Mouse (Mus musculus) layer of hippocampus, adult 8-10 months (tissue): ENCODE measurements around the gene Tnfaip2. TPM values are rescaled to one million over a fixed set of nuclear protein-coding genes. Genes with fewer than 3 reads are reported as not detected.
A peak's percentile ranks its signal among the peaks of the same experiment; 100 is the strongest.

Experiments used
- DNase-seq, 2 experiments: peaks; one replicate each; pipeline ENCODE4 v3.0.0; 2022; ENCODE audit warnings: low spot score in 2 of 2
- total RNA-seq, 4 experiments: library from RNA; stranded (reverse); gene quantifications; 2 replicates each; pipeline ENCODE4 v1.2.4; 2022

Tnfaip2 gene
- total RNA-seq, 4 experiments from 2014 or later = 0.85 to 1.8 (median 1.4) TPM

- DNase-seq = no peak
Measured at GRCm38 (mm10) chr12:111471721-111472120, 29.5 kb downstream of the Tnfaip2 start.

GRCm38 (mm10) chr12:111472886-111473285 lies 30.6 kb downstream of the Tnfaip2 start:
- DNase-seq = no peak

GRCm38 (mm10) chr12:111474384-111474783 lies 32.1 kb downstream of the Tnfaip2 start:
- no peak for DNase-seq

- DNase-seq = peak; percentile 42 to 52
Measured at GRCm38 (mm10) chr12:111474893-111475643, 32.8 kb downstream of the Tnfaip2 start.

GRCm38 (mm10) chr12:111478924-111479323 lies 36.7 kb downstream of the Tnfaip2 start:
- no peak for DNase-seq

GRCm38 (mm10) chr12:111479917-111480316 lies 37.6 kb downstream of the Tnfaip2 start:
- DNase-seq = no peak

- no peak for DNase-seq
Measured at GRCm38 (mm10) chr12:111485046-111485651, 42.9 kb downstream of the Tnfaip2 start.

- DNase-seq = no peak
Measured at GRCm38 (mm10) chr12:111485652-111486306, 43.5 kb downstream of the Tnfaip2 start, which contains the start of gene Gm266. Gene Gm266 (minus strand): TSS chr12:111485823.

- no peak for DNase-seq
Measured at GRCm38 (mm10) chr12:111486455-111486854, 44.2 kb downstream of the Tnfaip2 start.

- no peak for DNase-seq
Measured at GRCm38 (mm10) chr12:111489261-111489865, 47.1 kb downstream of the Tnfaip2 start.

- no peak for DNase-seq
Measured at GRCm38 (mm10) chr12:111494931-111495330, 52.7 kb downstream of the Tnfaip2 start.

- no peak for DNase-seq
Measured at GRCm38 (mm10) chr12:111497076-111497475, 54.8 kb downstream of the Tnfaip2 start.

- no peak for DNase-seq
Measured at GRCm38 (mm10) chr12:111499617-111500016, 57.3 kb downstream of the Tnfaip2 start.

- peak in 1 of 2 experiments; percentile 31 for DNase-seq
Measured at GRCm38 (mm10) chr12:111500725-111501124, 58.5 kb downstream of the Tnfaip2 start.

- no peak for DNase-seq
Measured at GRCm38 (mm10) chr12:111503063-111503567, 60.8 kb downstream of the Tnfaip2 start.

GRCm38 (mm10) chr12:111503571-111503970 lies 61.3 kb downstream of the Tnfaip2 start:
- DNase-seq = no peak

Other genes with a start within 250 kb of the Tnfaip2 start
- 1 to 10 TPM; 4.4 to 8.6 (median 6.9) TPM for gene Amn, start 171.4 kb upstream of the Tnfaip2 start, total RNA-seq
- 100 to 1,000 TPM; 114 to 140 (median 119) TPM for gene Cdc42bpb, start 64.8 kb upstream of the Tnfaip2 start, total RNA-seq
- 1 to 10 TPM in 2 of 4 experiments, under 1 TPM in 1, not detected in 1; 0.61 to 2.3 (median 1.3) TPM for gene Lbhd2, start 35.7 kb upstream of the Tnfaip2 start, total RNA-seq
- gene Exoc3l4, start 25.5 kb upstream of the Tnfaip2 start, total RNA-seq = 1 to 10 TPM; 5.0 to 7.7 (median 6.5) TPM
- gene Gm266, start 43.4 kb downstream of the Tnfaip2 start, total RNA-seq = 1 to 10 TPM; 3.6 to 6.6 (median 4.6) TPM
- 100 to 1,000 TPM; 235 to 288 (median 259) TPM for gene Eif5, start 95.5 kb downstream of the Tnfaip2 start, total RNA-seq
- 100 to 1,000 TPM in 1 of 4 experiments, 10 to 100 TPM in 3; 89.3 to 107 (median 96.8) TPM for gene Mark3, start 132.1 kb downstream of the Tnfaip2 start, total RNA-seq
- 1,000 to 10,000 TPM; 1,127 to 1,400 (median 1,206) TPM for gene Ckb, start 229.9 kb downstream of the Tnfaip2 start, total RNA-seq
- gene Trmt61a, start 235.6 kb downstream of the Tnfaip2 start, total RNA-seq = 10 to 100 TPM; 15.0 to 22.3 (median 19.5) TPM